Comparison of ENCODE assay signal across 21 mouse cellular contexts in the genomic region with DNA sequence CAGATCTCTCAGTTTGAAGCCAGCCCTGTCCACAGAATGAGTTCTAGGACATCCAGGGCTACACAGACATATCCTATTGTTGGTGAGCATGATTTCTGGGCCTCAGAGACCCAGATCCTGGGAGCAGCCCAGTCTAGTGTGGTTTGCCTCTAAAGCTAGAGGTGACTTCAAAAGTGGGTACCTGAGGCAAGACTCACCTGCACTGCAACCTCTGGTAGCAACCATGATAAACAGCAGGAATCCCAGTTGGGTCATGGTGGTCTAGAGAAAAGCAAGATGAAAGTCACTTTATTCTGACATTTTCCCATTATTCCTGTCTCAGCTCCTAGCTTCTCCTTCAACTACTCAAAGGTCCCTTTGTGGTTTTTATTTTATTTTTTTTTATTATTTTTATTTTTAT. TPM values are rescaled to one million over a fixed set of nuclear protein-coding genes. Genes with fewer than 3 reads are reported as not detected.
"Had no signal": no experiment of that assay in that cellular context is flagged by ENCODE, and none has a peak within 500 bp of the region (broad histone marks: within the 10 kb centered on the region; RNA-seq: fewer than 3 reads in every experiment).

No protein-coding gene starts in this region.

- H3K27ac ChIP-seq: lung, embryonic 15.5 days; macrophage; midbrain, embryonic 13.5 days; midbrain, embryonic 15.5 days; neural tube, embryonic 12.5 days; stomach, embryonic 15.5 days; stomach, postnatal 0 days had no signal

- H3K9ac ChIP-seq: lung, embryonic 15.5 days; midbrain, embryonic 13.5 days; midbrain, embryonic 15.5 days; neural tube, embryonic 12.5 days; stomach, embryonic 15.5 days had no signal

- H3K36me3 ChIP-seq: lung, embryonic 15.5 days; midbrain, embryonic 13.5 days; midbrain, embryonic 15.5 days; neural tube, embryonic 12.5 days; stomach, embryonic 15.5 days had no signal

- H3K27me3 ChIP-seq: lung, embryonic 15.5 days; midbrain, embryonic 13.5 days; midbrain, embryonic 15.5 days; neural tube, embryonic 12.5 days; stomach, embryonic 15.5 days had no signal

- DNase-seq: lung, adult 2 months; lung, postnatal 14 days; lung, postnatal 36 days; right cerebral cortex, postnatal 14 days; thymus, adult 2 months; thymus, postnatal 25 days; thymus, postnatal 4 days had no signal

- ATAC-seq: lung, postnatal 0 days; midbrain, embryonic 13.5 days; midbrain, embryonic 15.5 days had no signal

- H3K4me3 ChIP-seq: lung, embryonic 15.5 days; megakaryocyte, embryonic 14.5 days; midbrain, embryonic 13.5 days; midbrain, embryonic 15.5 days; neural tube, embryonic 12.5 days; stomach, embryonic 15.5 days had no signal

- H3K4me1 ChIP-seq: lung, embryonic 15.5 days; midbrain, embryonic 13.5 days; midbrain, embryonic 15.5 days; neural tube, embryonic 12.5 days; stomach, embryonic 15.5 days had no signal

- H3K9me3 ChIP-seq: lung, embryonic 15.5 days; midbrain, embryonic 13.5 days; midbrain, embryonic 15.5 days; stomach, embryonic 15.5 days had no signal

- H3K4me2 ChIP-seq: lung, embryonic 15.5 days; midbrain, embryonic 11.5 days; midbrain, embryonic 13.5 days; midbrain, embryonic 15.5 days; neural tube, embryonic 12.5 days; stomach, embryonic 15.5 days had no signal

RNA-seq across cellular contexts. Expression of a gene that starts 0.5 kb away (rescaled TPM):
- polyA plus RNA-seq: lung, embryonic 15.5 days; lung, postnatal 0 days; macrophage; midbrain, embryonic 11.5 days; midbrain, embryonic 13.5 days; midbrain, embryonic 15.5 days; midbrain, postnatal 0 days; neural tube, embryonic 12.5 days; neural tube, embryonic 14.5 days; spleen, adult 2 months; urinary bladder, adult 2 months had no signal

RNA-seq across cellular contexts. Expression of a gene that starts 24.4 kb away (rescaled TPM):
- polyA plus RNA-seq: midbrain, embryonic 11.5 days; midbrain, embryonic 13.5 days; midbrain, embryonic 15.5 days; midbrain, postnatal 0 days; neural tube, embryonic 12.5 days; neural tube, embryonic 14.5 days had no signal
